Mouse (Mus musculus) myocyte (in vitro differentiated cells): Measurements from ENCODE around the gene Asic2.

ENCODE experiments used
- POLR2A ChIP-seq: IDR thresholded peaks from one replicate; pipeline ENCODE4 v1.6.1; 2011; ENCODE audit warnings: low read depth, mild to moderate bottlenecking, control low read depth, moderate library complexity; ENCODE audit not compliant: insufficient read length
- POLR2AphosphoS2 ChIP-seq: IDR thresholded peaks from one replicate; pipeline ENCODE4 v1.6.1; 2011; ENCODE audit warnings: low read depth, control low read depth; ENCODE audit not compliant: insufficient read length
- TCF12 ChIP-seq: IDR thresholded peaks from one replicate; pipeline ENCODE4 v1.6.1; 2011; ENCODE audit warnings: mild to moderate bottlenecking, control low read depth; ENCODE audit not compliant: poor library complexity, insufficient read depth, severe bottlenecking

DNA sequence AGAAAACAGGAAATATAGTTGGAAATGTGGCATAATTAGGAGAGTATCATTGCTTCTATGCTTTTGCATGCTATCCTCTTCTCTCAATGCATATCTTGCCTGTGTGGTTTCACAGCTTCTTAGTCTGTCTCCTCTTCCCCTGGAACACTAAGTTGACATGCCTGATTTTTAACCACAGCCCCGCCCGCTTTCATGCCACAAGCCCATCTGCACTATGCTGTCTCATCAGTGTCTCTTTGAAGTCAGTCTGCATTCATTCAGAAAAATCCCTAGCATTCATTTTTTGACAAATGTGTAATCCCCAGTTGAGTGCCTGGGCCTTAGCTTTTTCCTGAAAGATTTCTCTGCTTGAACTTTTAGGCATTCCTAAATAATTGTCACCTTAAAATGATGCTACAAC is 45.2 kb downstream of the Asic2 start:
- TF ChIP-seq POLR2A = no peak
- no peak for TF ChIP-seq TCF12
- no peak for TF ChIP-seq POLR2AphosphoS2
